Mouse (Mus musculus) lung, postnatal 0 days (tissue): Measurements from ENCODE around the gene Abcc12. TPM values are rescaled to one million over a fixed set of nuclear protein-coding genes. Genes with fewer than 3 reads are reported as not detected.
A peak's percentile ranks its signal among the peaks of the same experiment; 100 is the strongest.

Source experiments
- ATAC-seq: fragments of 200-750 bp; cut with Nextera tagmentation; 2 replicates; pipeline ENCODE4 v1.8.0; 2017; ENCODE audit warnings: moderate library complexity
- DNase-seq: peaks from one replicate; pipeline ENCODE4 v3.0.0-alpha.2; 2016; ENCODE audit warnings: low spot score
- H3K27ac ChIP-seq: fragments of 300-500 bp; sonication (generic); 2 replicates; pipeline ENCODE4 v1.5.1; 2014; ENCODE audit warnings: antibody characterized with exemption, mild to moderate bottlenecking, low read length, mixed read lengths
- H3K27me3 ChIP-seq: fragments of 300-500 bp; sonication (generic); replicated peaks from 2 replicates; pipeline ENCODE4 v1.6.1; 2014; ENCODE audit warnings: low read length, mixed read lengths; ENCODE audit not compliant: insufficient read depth
- H3K36me3 ChIP-seq: fragments of 300-500 bp; sonication (generic); 2 replicates; pipeline ENCODE4 v1.6.1; 2014; ENCODE audit warnings: low read length, mixed read lengths; ENCODE audit not compliant: insufficient read depth
- H3K4me1 ChIP-seq: fragments of 300-500 bp; sonication (generic); 2 replicates; pipeline ENCODE4 v1.6.1; 2014; ENCODE audit warnings: antibody characterized with exemption, low read depth, low read length, mixed read lengths; ENCODE audit not compliant: insufficient read depth
- H3K4me2 ChIP-seq: fragments of 300-500 bp; sonication (generic); replicated peaks from 2 replicates; pipeline ENCODE4 v1.6.1; 2014; ENCODE audit warnings: low read depth, mild to moderate bottlenecking, low read length, moderate library complexity, mixed read lengths
- H3K4me3 ChIP-seq: fragments of 300-500 bp; sonication (generic); 2 replicates; pipeline ENCODE4 v1.5.1; 2014; ENCODE audit warnings: low read depth, low read length
- H3K9ac ChIP-seq: fragments of 300-500 bp; sonication (generic); replicated peaks from 2 replicates; pipeline ENCODE4 v1.6.1; 2014; ENCODE audit warnings: low read depth, mild to moderate bottlenecking
- H3K9me3 ChIP-seq: fragments of 300-500 bp; sonication (generic); 2 replicates; pipeline ENCODE4 v1.6.1; 2016; ENCODE audit warnings: low read length, mixed read lengths
- CTCF ChIP-seq: IDR thresholded peaks from 2 replicates; pipeline ENCODE4 v1.5.1; 2016; ENCODE audit warnings: antibody characterized with exemption, mild to moderate bottlenecking
- EP300 ChIP-seq: IDR thresholded peaks from 2 replicates; pipeline ENCODE4 v1.6.1; 2016; ENCODE audit warnings: antibody characterized with exemption, mild to moderate bottlenecking, control low read depth
- WGBS: fragments of 180-500 bp; shearing (Covaris S2); extraction: QIAGEN DNeasy Blood & Tissue Kit; methylation state at CpG from one replicate; pipeline ENCODE4 v1.1.7; 2014; 5-methylcytosine and 5-hydroxymethylcytosine counted together
- polyA plus RNA-seq: library from polyadenylated mRNA; unstranded; fragments of >200 nt; fragmentation: Nextera tagmentation; extraction: Ambion mirVana; gene quantifications from 2 replicates; pipeline ENCODE4 v1.2.1, GENCODE M21; 2015

Abcc12 gene
- polyA plus RNA-seq, 1 experiment from 2014 or later = 0.30 TPM

DNA sequence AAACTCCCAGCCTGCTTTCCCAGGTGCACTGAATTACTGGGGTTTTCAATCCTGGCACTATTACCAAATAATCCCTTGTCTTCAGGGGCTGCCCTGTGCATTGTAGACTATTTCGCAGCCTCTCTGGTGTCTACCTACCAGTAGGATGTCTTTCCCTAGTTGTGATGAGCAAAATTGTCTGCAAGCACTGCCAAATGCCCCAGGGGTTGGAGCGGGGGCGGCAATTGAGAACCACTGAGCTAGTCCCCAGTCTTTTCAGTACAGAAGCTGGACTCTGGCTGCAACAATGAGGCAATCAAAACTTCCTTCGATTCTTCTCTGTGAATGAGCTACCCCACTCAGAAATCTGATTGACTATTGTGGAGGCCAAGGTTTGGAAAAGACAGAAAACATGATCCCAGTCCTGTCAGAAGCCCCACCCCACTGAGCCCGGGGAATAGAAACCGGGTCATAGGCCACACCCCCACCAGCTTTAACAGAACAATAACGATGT lies 45.4 kb downstream of the Abcc12 start:
- 58% methylated on average over 7 of the region's 7 CpGs for WGBS
- no peaks in the 10 kb centered on the region for H3K4me1 ChIP-seq
- H3K4me2 ChIP-seq = no peak overlapping the region
- H3K27me3 ChIP-seq = no peaks in the 10 kb centered on the region
- no peak for TF ChIP-seq CTCF
- TF ChIP-seq EP300 = no peak
- no peak overlapping the region for H3K9ac ChIP-seq
- no peak overlapping the region for H3K4me3 ChIP-seq
- H3K9me3 ChIP-seq = no peaks in the 10 kb centered on the region
- no peak overlapping the region for H3K27ac ChIP-seq
- H3K36me3 ChIP-seq = no peaks in the 10 kb centered on the region
- ATAC-seq = no peak
- DNase-seq = no peak

DNA sequence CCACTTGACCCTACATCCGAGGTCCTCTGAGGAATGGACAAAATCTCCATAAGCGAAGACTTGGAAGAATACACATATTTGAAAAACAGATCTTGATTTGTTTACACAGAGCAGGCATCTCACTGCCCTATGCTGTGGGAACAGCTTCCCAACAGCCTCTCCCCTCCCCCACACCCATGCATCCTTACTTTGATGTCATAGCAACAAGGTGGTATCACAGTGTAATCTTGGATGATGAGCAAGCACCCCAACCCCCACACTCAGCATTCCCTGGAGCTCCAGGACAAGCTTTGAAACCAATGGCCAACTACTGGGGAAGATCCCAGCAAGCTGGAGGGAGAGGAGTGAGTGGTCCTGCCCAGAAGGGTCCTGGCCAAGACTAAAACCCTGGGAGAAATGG lies 50.8 kb downstream of the Abcc12 start:
- DNase-seq = no peak
- H3K9ac ChIP-seq = no peak overlapping the region
- H3K27ac ChIP-seq = no peak overlapping the region
- H3K36me3 ChIP-seq = no peaks in the 10 kb centered on the region
- H3K4me1 ChIP-seq = no peaks in the 10 kb centered on the region
- no peaks in the 10 kb centered on the region for H3K9me3 ChIP-seq
- no peak overlapping the region for H3K4me3 ChIP-seq
- WGBS = 59% methylated on average over 2 of the region's 2 CpGs
- ATAC-seq = no peak
- no peaks in the 10 kb centered on the region for H3K27me3 ChIP-seq
- no peak overlapping the region for H3K4me2 ChIP-seq
- TF ChIP-seq EP300 = no peak
- no peak for TF ChIP-seq CTCF

DNA sequence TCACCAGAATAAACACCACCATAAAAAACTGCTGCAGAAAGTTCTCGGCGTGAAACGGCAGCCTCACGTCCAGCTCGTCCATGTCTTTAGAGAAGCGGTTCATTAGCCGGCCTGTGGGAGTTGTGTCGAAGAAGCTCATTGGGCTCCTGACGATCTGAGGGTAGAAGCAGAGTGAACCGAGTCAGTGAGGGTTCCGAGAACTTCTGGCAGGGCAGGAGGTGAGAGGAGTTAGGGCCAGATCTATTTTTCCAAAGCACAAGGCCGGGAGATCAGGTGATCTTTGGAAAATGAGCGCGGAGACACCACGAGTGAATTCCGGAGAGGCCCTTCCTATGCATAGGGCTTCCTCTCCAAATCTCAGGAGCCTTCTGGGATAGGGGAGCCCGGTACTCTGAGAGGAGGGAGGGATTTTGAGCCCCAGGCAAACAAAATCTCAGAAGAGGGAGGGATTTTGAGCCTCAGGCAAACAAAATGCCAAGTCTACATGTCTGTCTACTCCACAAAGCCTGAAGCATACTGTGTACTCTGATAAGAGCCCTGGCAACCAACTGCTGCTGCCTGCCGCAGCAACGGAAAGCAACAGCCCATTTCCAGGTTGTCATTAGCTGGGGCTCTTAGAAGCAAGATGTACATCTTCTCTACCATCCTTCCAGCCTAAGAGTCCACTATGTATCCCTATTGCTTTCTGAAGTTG lies 53.0 kb downstream of the Abcc12 start:
- no peaks in the 10 kb centered on the region for H3K27me3 ChIP-seq
- WGBS = 69% methylated on average over 19 of the region's 19 CpGs
- no peak overlapping the region for H3K9ac ChIP-seq
- TF ChIP-seq EP300 (no peak), CTCF (no peak)
- DNase-seq = no peak
- H3K4me3 ChIP-seq = no peak overlapping the region
- no peaks in the 10 kb centered on the region for H3K9me3 ChIP-seq
- no peaks in the 10 kb centered on the region for H3K36me3 ChIP-seq
- H3K4me1 ChIP-seq = no peaks in the 10 kb centered on the region
- no peak overlapping the region for H3K4me2 ChIP-seq
- ATAC-seq = no peak
- no peak overlapping the region for H3K27ac ChIP-seq

DNA sequence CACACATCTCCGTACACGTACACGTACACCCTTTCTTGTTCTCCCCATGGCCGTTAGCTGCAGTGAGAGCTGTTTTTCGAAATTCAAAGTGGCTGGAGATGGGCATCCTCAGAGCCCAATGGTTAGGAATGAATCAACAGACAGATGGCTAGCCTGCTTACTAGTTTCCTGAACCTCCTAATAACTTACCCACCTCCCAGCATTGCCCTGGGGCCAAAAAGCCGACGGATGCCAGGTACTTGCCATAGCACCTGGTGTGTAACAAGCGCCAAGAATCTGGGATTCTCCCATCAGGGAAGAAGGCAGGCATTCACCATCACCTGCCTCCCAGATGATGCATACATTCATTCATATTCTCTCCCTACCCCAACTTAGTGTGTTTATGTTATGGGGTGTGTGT lies 53.7 kb downstream of the Abcc12 start:
- no peak for ATAC-seq
- Histone ChIP-seq H3K27me3 (no peaks in the 10 kb centered on the region), H3K36me3 (no peaks in the 10 kb centered on the region), H3K4me2 (no peak overlapping the region), H3K9me3 (no peaks in the 10 kb centered on the region), H3K4me1 (no peaks in the 10 kb centered on the region), H3K4me3 (no peak overlapping the region), H3K9ac (no peak overlapping the region), H3K27ac (no peak overlapping the region)
- DNase-seq = no peak
- TF ChIP-seq EP300 (no peak), CTCF (no peak)
- 91% methylated on average over 8 of the region's 8 CpGs for WGBS

DNA sequence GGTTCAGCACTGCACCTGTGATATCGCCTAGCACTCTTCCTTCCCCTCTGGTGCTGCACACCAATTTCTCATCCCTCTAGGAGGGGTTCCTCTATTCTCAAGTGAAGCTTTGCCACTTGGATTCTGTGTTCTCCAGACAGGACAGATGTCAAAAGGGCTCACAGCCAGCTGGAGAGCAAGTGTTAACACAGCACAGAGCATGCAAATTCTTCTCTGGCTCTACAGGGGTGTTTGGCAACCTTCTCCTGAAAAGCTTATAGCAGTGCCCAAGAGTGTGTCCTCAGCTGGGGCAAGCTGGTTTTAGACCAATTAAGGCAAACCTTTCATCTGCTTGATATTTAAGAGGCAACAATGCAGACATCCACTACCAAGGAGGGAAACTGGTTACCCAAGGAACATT lies 66.3 kb downstream of the Abcc12 start:
- no peak for ATAC-seq
- Histone ChIP-seq H3K9ac (no peak overlapping the region), H3K27me3 (no peaks in the 10 kb centered on the region), H3K4me3 (no peak overlapping the region), H3K36me3 (no peaks in the 10 kb centered on the region), H3K9me3 (no peaks in the 10 kb centered on the region), H3K4me2 (no peak overlapping the region), H3K4me1 (no peaks in the 10 kb centered on the region), H3K27ac (no peak overlapping the region)
- WGBS = 93% methylated on average over 1 of the region's 1 CpGs
- no peak for TF ChIP-seq CTCF
- no peak for TF ChIP-seq EP300
- DNase-seq = no peak

DNA sequence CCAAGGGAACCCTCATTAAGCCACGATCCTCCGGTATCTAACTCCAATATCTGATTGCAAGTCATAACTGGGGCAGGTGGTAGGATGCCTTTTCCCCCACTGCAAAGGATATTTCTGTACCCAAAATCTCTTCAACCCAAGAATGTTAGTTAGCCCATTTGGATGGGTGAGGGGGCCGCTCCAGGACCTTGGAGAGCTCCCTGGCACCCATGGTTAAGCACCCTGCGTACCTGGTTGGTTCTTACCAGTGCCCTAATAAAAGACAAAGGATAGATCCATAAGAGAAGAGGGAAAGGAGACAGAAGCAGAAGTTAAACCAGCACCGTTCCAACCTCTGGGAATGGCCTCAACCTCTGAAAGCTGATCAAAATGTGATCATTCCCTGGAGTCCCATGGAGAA lies 67.6 kb downstream of the Abcc12 start:
- no peak overlapping the region for H3K27ac ChIP-seq
- WGBS = 47% methylated on average over 5 of the region's 5 CpGs
- no peak overlapping the region for H3K4me2 ChIP-seq
- TF ChIP-seq EP300 (no peak), CTCF (no peak)
- no peak overlapping the region for H3K9ac ChIP-seq
- DNase-seq (peak; percentile 9), ATAC-seq (no peak)
- H3K4me3 ChIP-seq = no peak overlapping the region
- no peaks in the 10 kb centered on the region for H3K9me3 ChIP-seq
- no peaks in the 10 kb centered on the region for H3K36me3 ChIP-seq
- H3K4me1 ChIP-seq = no peaks in the 10 kb centered on the region
- H3K27me3 ChIP-seq = no peaks in the 10 kb centered on the region
